Mouse (Mus musculus) liver, embryonic 13.5 days (tissue): ENCODE results near the gene Cfap52. TPM values are rescaled to one million over a fixed set of nuclear protein-coding genes. Genes with fewer than 3 reads are reported as not detected.

Source experiments
- ATAC-seq: fragments of 200-750 bp; cut with Nextera tagmentation; 2 replicates; pipeline ENCODE4 v1.8.0; 2017; ENCODE audit warnings: low read depth, mild to moderate bottlenecking, moderate number of reproducible peaks, moderate library complexity
- DNase-seq: peaks from one replicate; pipeline ENCODE4 v3.0.0; 2022
- H3K27ac ChIP-seq: fragments of 300-500 bp; sonication (generic); 2 replicates; pipeline ENCODE4 v1.5.1; 2015; ENCODE audit warnings: moderate library complexity, mild to moderate bottlenecking, inconsistent platforms
- H3K27me3 ChIP-seq: fragments of 300-500 bp; sonication (generic); 2 replicates; pipeline ENCODE4 v1.6.1; 2015; ENCODE audit warnings: mild to moderate bottlenecking, inconsistent platforms
- H3K36me3 ChIP-seq: fragments of 300-500 bp; sonication (generic); 2 replicates; pipeline ENCODE4 v1.6.1; 2015; ENCODE audit warnings: mild to moderate bottlenecking, inconsistent platforms
- H3K4me1 ChIP-seq: fragments of 300-500 bp; sonication (generic); replicated peaks from 2 replicates; pipeline ENCODE4 v1.6.1; 2015; ENCODE audit warnings: inconsistent platforms
- H3K4me2 ChIP-seq: fragments of 300-500 bp; sonication (generic); 2 replicates; pipeline ENCODE4 v1.6.1; 2015; ENCODE audit warnings: inconsistent platforms, mild to moderate bottlenecking, moderate library complexity
- H3K4me3 ChIP-seq: fragments of 300-500 bp; sonication (generic); replicated peaks from 2 replicates; pipeline ENCODE4 v1.5.1; 2015; ENCODE audit warnings: mild to moderate bottlenecking, inconsistent platforms
- H3K9ac ChIP-seq: fragments of 300-500 bp; sonication (generic); 2 replicates; pipeline ENCODE4 v1.6.1; 2015; ENCODE audit warnings: mild to moderate bottlenecking, inconsistent platforms
- H3K9me3 ChIP-seq: fragments of 300-500 bp; sonication (generic); replicated peaks from 2 replicates; pipeline ENCODE4 v1.6.1; 2016; ENCODE audit warnings: inconsistent platforms
- WGBS: fragments of 180-500 bp; shearing (Covaris S2); methylation state at CpG from one replicate; pipeline ENCODE4 v1.1.7; 2015; ENCODE audit not compliant: insufficient replicate concordance; 5-methylcytosine and 5-hydroxymethylcytosine counted together
- polyA plus RNA-seq: library from polyadenylated mRNA; unstranded; fragments of >200 nt; fragmentation: Nextera tagmentation; extraction: Ambion mirVana; gene quantifications from 2 replicates; pipeline ENCODE4 v1.2.1, GENCODE M21; 2015

Gene Cfap52
- polyA plus RNA-seq, 1 experiment from 2014 or later = not detected

- H3K4me1 ChIP-seq = no peaks in the 10 kb centered on the region
- no peak overlapping the region for H3K4me3 ChIP-seq
- H3K27me3 ChIP-seq = no peaks in the 10 kb centered on the region
- peaks cover 11% of the 10 kb centered on the region; the same call in 1 of the 2 replicates for H3K36me3 ChIP-seq
- H3K9ac ChIP-seq = no peak overlapping the region
- no peaks in the 10 kb centered on the region for H3K9me3 ChIP-seq
- 74% methylated on average over 5 of the region's 5 CpGs for whole genome bisulfite sequencing
- no peak overlapping the region for H3K4me2 ChIP-seq
- ATAC-seq (no peak), DNase-seq (no peak)
- no peak overlapping the region for H3K27ac ChIP-seq
Observed at GRCm38 (mm10) chr11:67973225-67973624, 7.8 kb upstream of the Cfap52 start.

- H3K27me3 ChIP-seq = no peaks in the 10 kb centered on the region
- no peak overlapping the region for H3K4me2 ChIP-seq
- no peak for DNase-seq
- H3K36me3 ChIP-seq = peaks cover 11% of the 10 kb centered on the region; the same call in 1 of the 2 replicates
- 76% methylated on average over 1 of the region's 1 CpGs for WGBS
- no peak for ATAC-seq
- H3K27ac ChIP-seq = no peak overlapping the region
- H3K4me1 ChIP-seq = peaks cover 4% of the 10 kb centered on the region
- no peak overlapping the region for H3K9ac ChIP-seq
- no peaks in the 10 kb centered on the region for H3K9me3 ChIP-seq
- no peak overlapping the region for H3K4me3 ChIP-seq
Observed at GRCm38 (mm10) chr11:67972606-67973005, 7.2 kb upstream of the Cfap52 start.

GRCm38 (mm10) chr11:67967831-67968230, 2.4 kb upstream of the Cfap52 start:
- no peaks in the 10 kb centered on the region for H3K27me3 ChIP-seq
- no peaks in the 10 kb centered on the region for H3K9me3 ChIP-seq
- peak overlapping the region; percentile 92; the same call in 1 of the 2 replicates for H3K4me3 ChIP-seq
- peak overlapping the region; percentile 84; the same call in 1 of the 2 replicates for H3K4me2 ChIP-seq
- H3K36me3 ChIP-seq = no peaks in the 10 kb centered on the region
- ATAC-seq (no peak), DNase-seq (no peak)
- peaks cover 22% of the 10 kb centered on the region for H3K4me1 ChIP-seq
- no peak overlapping the region for H3K9ac ChIP-seq
- no peak overlapping the region for H3K27ac ChIP-seq
- 78% methylated on average over 11 of the region's 11 CpGs for WGBS

GRCm38 (mm10) chr11:67965905-67966878, 741 bp upstream of the Cfap52 start, which contains the start of gene Stx8:
Gene Stx8 (plus strand): TSS chr11:67966193.
- Histone ChIP-seq H3K27me3 (no peaks in the 10 kb centered on the region), H3K4me3 (peak within 1 kb of the TSS; percentile 92), H3K27ac (peak within 1 kb of the TSS; percentile 41; the same call in 1 of the 2 replicates), H3K36me3 (no peaks in the 10 kb centered on the region), H3K4me1 (peaks cover 22% of the 10 kb centered on the region), H3K4me2 (peak within 1 kb of the TSS; percentile 84), H3K9ac (peak within 1 kb of the TSS; percentile 85), H3K9me3 (no peaks in the 10 kb centered on the region)
- peak; percentile 79 for DNase-seq
- WGBS = under 1% methylated on average over 28 of the region's 28 CpGs
- ATAC-seq = peak; percentile 85

GRCm38 (mm10) chr11:67964110-67964509, 1.3 kb downstream of the Cfap52 start:
- no peak overlapping the region for H3K27ac ChIP-seq
- H3K9ac ChIP-seq = no peak overlapping the region
- 58% methylated on average over 6 of the region's 6 CpGs for WGBS
- H3K27me3 ChIP-seq = no peaks in the 10 kb centered on the region
- H3K36me3 ChIP-seq = no peaks in the 10 kb centered on the region
- H3K4me1 ChIP-seq = peaks cover 22% of the 10 kb centered on the region
- DNase-seq = no peak
- H3K4me2 ChIP-seq = no peak overlapping the region
- H3K4me3 ChIP-seq = no peak overlapping the region
- no peak for ATAC-seq
- no peaks in the 10 kb centered on the region for H3K9me3 ChIP-seq

GRCm38 (mm10) chr11:67954413-67954812, 11.0 kb downstream of the Cfap52 start:
- Histone ChIP-seq H3K27me3 (no peaks in the 10 kb centered on the region), H3K4me1 (no peaks in the 10 kb centered on the region), H3K9me3 (no peaks in the 10 kb centered on the region), H3K36me3 (no peaks in the 10 kb centered on the region), H3K4me3 (no peak overlapping the region), H3K4me2 (no peak overlapping the region), H3K27ac (no peak overlapping the region), H3K9ac (no peak overlapping the region)
- ATAC-seq (no peak), DNase-seq (no peak)
- WGBS = 64% methylated on average over 6 of the region's 6 CpGs

GRCm38 (mm10) chr11:67953604-67954003, 11.8 kb downstream of the Cfap52 start:
- H3K4me2 ChIP-seq = no peak overlapping the region
- no peak for DNase-seq
- H3K4me3 ChIP-seq = no peak overlapping the region
- no peaks in the 10 kb centered on the region for H3K9me3 ChIP-seq
- no peak overlapping the region for H3K9ac ChIP-seq
- H3K4me1 ChIP-seq = no peaks in the 10 kb centered on the region
- no peak for ATAC-seq
- H3K27ac ChIP-seq = no peak overlapping the region
- no peaks in the 10 kb centered on the region for H3K27me3 ChIP-seq
- H3K36me3 ChIP-seq = no peaks in the 10 kb centered on the region
- 58% methylated on average over 5 of the region's 5 CpGs for WGBS

- H3K4me1 ChIP-seq = no peaks in the 10 kb centered on the region
- H3K36me3 ChIP-seq = no peaks in the 10 kb centered on the region
- H3K27ac ChIP-seq = no peak overlapping the region
- no peak overlapping the region for H3K9ac ChIP-seq
- H3K27me3 ChIP-seq = no peaks in the 10 kb centered on the region
- DNase-seq (no peak), ATAC-seq (no peak)
- WGBS = 73% methylated on average over 9 of the region's 9 CpGs
- no peak overlapping the region for H3K4me3 ChIP-seq
- no peak overlapping the region for H3K4me2 ChIP-seq
- no peaks in the 10 kb centered on the region for H3K9me3 ChIP-seq
Observed at GRCm38 (mm10) chr11:67949475-67949874, 16.0 kb downstream of the Cfap52 start.

- H3K4me3 ChIP-seq = no peak overlapping the region
- 41% methylated on average over 3 of the region's 3 CpGs for WGBS
- no peak overlapping the region for H3K4me2 ChIP-seq
- H3K9me3 ChIP-seq = no peaks in the 10 kb centered on the region
- no peaks in the 10 kb centered on the region for H3K4me1 ChIP-seq
- no peak for ATAC-seq
- no peak overlapping the region for H3K9ac ChIP-seq
- H3K36me3 ChIP-seq = no peaks in the 10 kb centered on the region
- H3K27ac ChIP-seq = no peak overlapping the region
- DNase-seq = no peak
- H3K27me3 ChIP-seq = no peaks in the 10 kb centered on the region
Observed at GRCm38 (mm10) chr11:67948229-67948628, 17.2 kb downstream of the Cfap52 start.

GRCm38 (mm10) chr11:67932156-67932555, 33.3 kb downstream of the Cfap52 start:
- Histone ChIP-seq H3K4me2 (no peak overlapping the region), H3K4me3 (no peak overlapping the region)
- no peak for DNase-seq

GRCm38 (mm10) chr11:67926348-67927055, 38.9 kb downstream of the Cfap52 start:
- no peak overlapping the region for H3K4me3 ChIP-seq
- H3K36me3 ChIP-seq = no peaks in the 10 kb centered on the region
- H3K4me2 ChIP-seq = no peak overlapping the region
- H3K27me3 ChIP-seq = peaks cover 14% of the 10 kb centered on the region
- H3K9me3 ChIP-seq = no peaks in the 10 kb centered on the region
- 16% methylated on average over 13 of the region's 15 CpGs for WGBS
- DNase-seq = no peak
- ATAC-seq = no peak
- H3K9ac ChIP-seq = no peak overlapping the region
- peaks cover 12% of the 10 kb centered on the region for H3K4me1 ChIP-seq
- no peak overlapping the region for H3K27ac ChIP-seq

More at GRCm38 (mm10) chr11:67932156-67932555, 33.3 kb downstream of the Cfap52 start:
- H3K27me3 ChIP-seq = no peaks in the 10 kb centered on the region
- no peaks in the 10 kb centered on the region for H3K9me3 ChIP-seq
- 76% methylated on average over 3 of the region's 3 CpGs for WGBS
- no peaks in the 10 kb centered on the region for H3K4me1 ChIP-seq
- H3K27ac ChIP-seq = no peak overlapping the region
- H3K9ac ChIP-seq = no peak overlapping the region
- H3K36me3 ChIP-seq = no peaks in the 10 kb centered on the region
- no peak for ATAC-seq
